Mouse (Mus musculus) erythroid progenitor cell, adult 5-6 weeks (primary cell): ENCODE measurements around the gene Gm45713. TPM values are rescaled to one million over a fixed set of nuclear protein-coding genes. Genes with fewer than 3 reads are reported as not detected.
"Not testable (repeated sequence)": the region's sequence is repeated elsewhere in the genome, so short reads cannot be mapped to it uniquely, and the experiment has no call there.

ENCODE experiments used
- ATAC-seq: replicated peaks from 2 replicates; pipeline ENCODE4 v1.8.0; 2016; ENCODE audit warnings: moderate number of reproducible peaks, mild to moderate bottlenecking, moderate TSS enrichment, inconsistent platforms; ENCODE audit not compliant: poor library complexity, low FRiP score, severe bottlenecking
- total RNA-seq, 2 experiments: library from RNA; stranded (forward) in 1 of 2; stranded (reverse) in 1 of 2; fragments of 150-400 nt in 1 of 2; fragments of 186-747, 209-891 nt in 1 of 2; gene quantifications; 2 replicates each; pipeline versions ENCODE4 v1.2.3 to v1.2.4; 2015 to 2017; ENCODE audit warnings: low replicate concordance in 2 of 2

Gm45713 gene
- total RNA-seq, 2 experiments from 2014 or later, result 0.98 TPM; not detected in 1

- peak; percentile 47; the same call in 1 of the 2 replicates for ATAC-seq
Measured at GRCm38 (mm10) chr7:45163735-45164490, 27.9 kb upstream of the Gm45713 start, which contains the start of gene Slc17a7. Slc17a7 (plus strand) TSS chr7:45163949.

GRCm38 (mm10) chr7:45162996-45163615, 27.1 kb upstream of the Gm45713 start:
- no peak for ATAC-seq

- 0 out of 2 replicates have a peak, but pooled peaks have one; percentile 1 for ATAC-seq
Measured at GRCm38 (mm10) chr7:45162551-45162950, 26.5 kb upstream of the Gm45713 start.

GRCm38 (mm10) chr7:45161612-45162473, 25.8 kb upstream of the Gm45713 start:
- peak; percentile 83 for ATAC-seq

- no peak for ATAC-seq
Measured at GRCm38 (mm10) chr7:45160866-45161265, 24.8 kb upstream of the Gm45713 start.

- ATAC-seq, result no peak
Measured at GRCm38 (mm10) chr7:45160316-45160800, 24.3 kb upstream of the Gm45713 start.

GRCm38 (mm10) chr7:45158991-45159390, 23.0 kb upstream of the Gm45713 start:
- no peak for ATAC-seq

GRCm38 (mm10) chr7:45157459-45157858, 21.4 kb upstream of the Gm45713 start:
- ATAC-seq, result no peak

- no peak for ATAC-seq
Measured at GRCm38 (mm10) chr7:45156206-45156605, 20.2 kb upstream of the Gm45713 start.

GRCm38 (mm10) chr7:45155590-45155989, 19.6 kb upstream of the Gm45713 start:
- no peak for ATAC-seq

GRCm38 (mm10) chr7:45154993-45155514, 19.0 kb upstream of the Gm45713 start:
- ATAC-seq, result no peak

GRCm38 (mm10) chr7:45154096-45154992, 18.3 kb upstream of the Gm45713 start, which contains the start of the genes Pih1d1 and Aldh16a1:
Pih1d1 (plus strand) TSS chr7:45154303.
Aldh16a1 (minus strand) TSS chr7:45154584.
- ATAC-seq, result peak; percentile 95

- ATAC-seq, result no peak
Measured at GRCm38 (mm10) chr7:45153586-45153985, 17.6 kb upstream of the Gm45713 start.

GRCm38 (mm10) chr7:45153052-45153451, 17.0 kb upstream of the Gm45713 start:
- ATAC-seq, result not testable (repeated sequence)

- ATAC-seq, result no peak
Measured at GRCm38 (mm10) chr7:45151303-45151702, 15.3 kb upstream of the Gm45713 start.

GRCm38 (mm10) chr7:45150321-45150720, 14.3 kb upstream of the Gm45713 start:
- no peak for ATAC-seq

GRCm38 (mm10) chr7:45149545-45149944, 13.5 kb upstream of the Gm45713 start:
- no peak for ATAC-seq

GRCm38 (mm10) chr7:45148534-45149098, 12.6 kb upstream of the Gm45713 start:
- ATAC-seq, result no peak
